19 mouse cellular contexts compared by ENCODE assay signal in the genomic region with DNA sequence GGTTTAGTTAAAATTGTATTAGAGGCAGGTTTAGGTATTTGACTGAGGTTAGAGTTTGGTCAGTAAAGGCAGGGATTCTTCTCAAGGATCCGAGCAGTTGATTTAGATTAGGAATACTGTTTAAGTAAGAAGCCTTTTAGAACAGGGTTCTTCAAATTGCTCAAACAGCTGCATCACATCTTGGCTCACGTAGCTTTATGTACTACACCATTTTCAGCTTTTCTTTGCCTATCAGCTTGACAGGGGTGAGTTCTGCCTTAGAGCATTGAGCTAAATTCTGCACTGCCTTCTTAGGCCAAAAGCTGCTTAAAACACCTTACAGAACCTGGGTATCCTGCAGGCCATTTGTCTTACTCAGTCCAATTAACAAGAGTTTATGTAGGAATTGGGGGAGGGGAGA.
A peak's percentile ranks its signal among the peaks of the same experiment; 100 is the strongest.
DNase-seq lines count a peak whose midpoint lies in the region; ATAC-seq and TF ChIP-seq lines count a peak whose summit lies in the region.
"Had no signal": no experiment of that assay in that cellular context is flagged by ENCODE, and none has a peak within 500 bp of the region (broad histone marks: within the 10 kb centered on the region; RNA-seq: fewer than 3 reads in every experiment).

No protein-coding gene starts in this region.

- no peak for TF ChIP-seq CTCF in heart, adult 2 months (IDR thresholded peaks at IDR 0.05)
- no peak for TF ChIP-seq CTCF in intestine, postnatal 0 days (IDR thresholded peaks at IDR 0.05; ENCODE audit: low read depth)
- no peak for TF ChIP-seq CTCF in stomach, postnatal 0 days (IDR thresholded peaks at IDR 0.05; ENCODE audit: low read depth)

- H3K27ac ChIP-seq in heart, adult 2 months, result peak overlapping the region; percentile 96
- 0 out of 2 replicates have a peak overlapping the region, but pooled peaks have one; percentile 14 for H3K27ac ChIP-seq in intestine, embryonic 16.5 days (ENCODE audit: low read length)
- no peak overlapping the region for H3K27ac ChIP-seq in intestine, postnatal 0 days (ENCODE audit: low read depth, low read length)
- peak overlapping the region; percentile 91 for H3K27ac ChIP-seq in stomach, embryonic 14.5 days (ENCODE audit: low read length)
- H3K27ac ChIP-seq in stomach, postnatal 0 days (replicated peaks), result no peak overlapping the region
- H3K27ac ChIP-seq in hindbrain, embryonic 11.5 days (ENCODE audit: low read depth, low read length), result no peak overlapping the region
- H3K27ac ChIP-seq: hindbrain, postnatal 0 days; limb, embryonic 12.5 days had no signal

- no peaks in the 10 kb centered on the region for H3K9me3 ChIP-seq in intestine, embryonic 16.5 days (ENCODE audit: control insufficient read depth, low read length)
- H3K9me3 ChIP-seq in intestine, postnatal 0 days (ENCODE audit: control insufficient read depth), result no peaks in the 10 kb centered on the region
- no peaks in the 10 kb centered on the region for H3K9me3 ChIP-seq in stomach, embryonic 14.5 days (ENCODE audit: control insufficient read depth, low read depth, low read length)
- no peaks in the 10 kb centered on the region for H3K9me3 ChIP-seq in stomach, postnatal 0 days (ENCODE audit: control insufficient read depth, low read length)
- H3K9me3 ChIP-seq in hindbrain, embryonic 11.5 days (ENCODE audit: control insufficient read depth, low read length), result no peaks in the 10 kb centered on the region
- H3K9me3 ChIP-seq: limb, embryonic 12.5 days had no signal

- H3K4me2 ChIP-seq in intestine, embryonic 16.5 days (ENCODE audit: low read depth, low read length), result no peak overlapping the region
- no peak overlapping the region for H3K4me2 ChIP-seq in intestine, postnatal 0 days (replicated peaks; ENCODE audit: low read depth)
- no peak overlapping the region for H3K4me2 ChIP-seq in stomach, embryonic 14.5 days (replicated peaks; ENCODE audit: low read depth, low read length)
- H3K4me2 ChIP-seq in stomach, postnatal 0 days (replicated peaks; ENCODE audit: low read depth), result no peak overlapping the region
- no peak overlapping the region for H3K4me2 ChIP-seq in hindbrain, embryonic 11.5 days (replicated peaks; ENCODE audit: low read depth, low read length)
- H3K4me2 ChIP-seq: limb, embryonic 12.5 days had no signal

- peaks cover 27% of the 10 kb centered on the region for H3K4me1 ChIP-seq in heart, adult 2 months (ENCODE audit: control insufficient read depth, insufficient read depth, low read length)
- H3K4me1 ChIP-seq in intestine, embryonic 16.5 days (ENCODE audit: control insufficient read depth, insufficient read depth, low read length), result peaks cover 25% of the 10 kb centered on the region
- no peaks in the 10 kb centered on the region for H3K4me1 ChIP-seq in intestine, postnatal 0 days (replicated peaks; ENCODE audit: control insufficient read depth, insufficient read depth, low read length)
- H3K4me1 ChIP-seq in stomach, embryonic 14.5 days (ENCODE audit: control insufficient read depth, insufficient read depth, low read length), result peaks cover 44% of the 10 kb centered on the region; the same call in 1 of the 2 replicates
- peaks cover 13% of the 10 kb centered on the region for H3K4me1 ChIP-seq in stomach, postnatal 0 days (replicated peaks; ENCODE audit: control insufficient read depth, insufficient read depth)
- H3K4me1 ChIP-seq in hindbrain, embryonic 11.5 days (replicated peaks; ENCODE audit: control insufficient read depth, insufficient read depth, low read length), result no peaks in the 10 kb centered on the region

- TF ChIP-seq POLR2A in heart, adult 2 months (IDR thresholded peaks at IDR 0.05; ENCODE audit: insufficient read depth, low read depth, low read length), result no peak

- H3K9ac ChIP-seq in heart, adult 2 months (ENCODE audit: low read depth, low read length), result no peak overlapping the region
- no peak overlapping the region for H3K9ac ChIP-seq in intestine, embryonic 16.5 days (ENCODE audit: low read depth, low read length)
- H3K9ac ChIP-seq in intestine, postnatal 0 days (ENCODE audit: low read depth, low read length), result no peak overlapping the region
- no peak overlapping the region for H3K9ac ChIP-seq in stomach, embryonic 14.5 days (replicated peaks; ENCODE audit: low read depth, low read length)
- no peak overlapping the region for H3K9ac ChIP-seq in stomach, postnatal 0 days (ENCODE audit: low read length)
- no peak overlapping the region for H3K9ac ChIP-seq in hindbrain, embryonic 11.5 days (ENCODE audit: low read depth, low read length)
- H3K9ac ChIP-seq: limb, embryonic 12.5 days had no signal

- H3K79me2 ChIP-seq in heart, adult 2 months (replicated peaks; ENCODE audit: control insufficient read depth, insufficient read depth, low read length), result no peaks in the 10 kb centered on the region

- no peak for ATAC-seq in intestine, embryonic 16.5 days
- ATAC-seq in intestine, postnatal 0 days, result no peak
- no peak for ATAC-seq in stomach, embryonic 14.5 days (ENCODE audit: insufficient number of reproducible peaks, insufficient read depth, low FRiP score, low read depth)
- ATAC-seq in stomach, postnatal 0 days (ENCODE audit: low FRiP score, low TSS enrichment), result no peak
- ATAC-seq in hindbrain, embryonic 11.5 days (ENCODE audit: low FRiP score), result no peak
- ATAC-seq: forebrain, embryonic 16.5 days; hindbrain, postnatal 0 days; midbrain, embryonic 16.5 days had no signal

- intact Hi-C loops in heart, adult 2 months (cut with DNase I), result no loop called here
- intact Hi-C loops in heart, postnatal 14 days (cut with DNase I), result loop anchor here (2.0 kb wide), 1 partner anchor 13 kb away; no protein-coding TSS in a partner anchor

- H3K36me3 ChIP-seq in heart, adult 2 months (ENCODE audit: control insufficient read depth, insufficient read depth, low read length), result peaks cover 32% of the 10 kb centered on the region
- no peaks in the 10 kb centered on the region for H3K36me3 ChIP-seq in intestine, embryonic 16.5 days (ENCODE audit: control insufficient read depth, insufficient read depth, low read length)
- H3K36me3 ChIP-seq in intestine, postnatal 0 days (ENCODE audit: control insufficient read depth, insufficient read depth), result no peaks in the 10 kb centered on the region
- no peaks in the 10 kb centered on the region for H3K36me3 ChIP-seq in stomach, embryonic 14.5 days (ENCODE audit: control insufficient read depth, insufficient read depth, low read length)
- no peaks in the 10 kb centered on the region for H3K36me3 ChIP-seq in stomach, postnatal 0 days (ENCODE audit: control insufficient read depth, insufficient read depth, low read length)
- no peaks in the 10 kb centered on the region for H3K36me3 ChIP-seq in hindbrain, embryonic 11.5 days (ENCODE audit: control insufficient read depth, insufficient read depth, low read length)
- H3K36me3 ChIP-seq: limb, embryonic 12.5 days had no signal

- 74% methylated on average over 2 of the region's 2 CpGs for WGBS in heart, adult 2 months
- WGBS in intestine, embryonic 16.5 days, result 50% methylated on average over 2 of the region's 2 CpGs
- whole genome bisulfite sequencing in intestine, postnatal 0 days, result 68% methylated on average over 2 of the region's 2 CpGs
- 39% methylated on average over 2 of the region's 2 CpGs for WGBS in stomach, embryonic 14.5 days
- WGBS in stomach, postnatal 0 days, result 55% methylated on average over 2 of the region's 2 CpGs
- WGBS in hindbrain, embryonic 11.5 days, result 95% methylated on average over 2 of the region's 2 CpGs

- no peak for DNase-seq in heart, adult 2 months
- no peak for DNase-seq in heart, postnatal 14 days
- DNase-seq in stomach, postnatal 0 days (ENCODE audit: low spot score), result no peak
- DNase-seq in cerebellum, adult 8-10 months, result no peak
- DNase-seq in hindbrain, embryonic 11.5 days (ENCODE audit: low spot score), result no peak
- DNase-seq: adrenal gland, postnatal 25 days; cerebellum, adult 11 months; cerebellum, postnatal 14 days; right cerebral cortex, postnatal 14 days; spleen, adult 18-20 months; thymus, postnatal 14 days had no signal

- H3K27me3 ChIP-seq in heart, adult 2 months (ENCODE audit: control insufficient read depth, insufficient read depth, low read length), result no peaks in the 10 kb centered on the region
- no peaks in the 10 kb centered on the region for H3K27me3 ChIP-seq in intestine, embryonic 16.5 days (replicated peaks; ENCODE audit: control insufficient read depth, insufficient read depth, low read length)
- no peaks in the 10 kb centered on the region for H3K27me3 ChIP-seq in intestine, postnatal 0 days (replicated peaks; ENCODE audit: control insufficient read depth, insufficient read depth, low read length)
- no peaks in the 10 kb centered on the region for H3K27me3 ChIP-seq in stomach, embryonic 14.5 days (ENCODE audit: control insufficient read depth, insufficient read depth, low read length)
- no peaks in the 10 kb centered on the region for H3K27me3 ChIP-seq in stomach, postnatal 0 days (ENCODE audit: control insufficient read depth, insufficient read depth, low read length)
- no peaks in the 10 kb centered on the region for H3K27me3 ChIP-seq in hindbrain, embryonic 11.5 days (ENCODE audit: control insufficient read depth, insufficient read depth, low read length)
- H3K27me3 ChIP-seq: CH12.LX; limb, embryonic 12.5 days had no signal

- H3K4me3 ChIP-seq in heart, adult 2 months, result no peak overlapping the region
- no peak overlapping the region for H3K4me3 ChIP-seq in intestine, embryonic 16.5 days (ENCODE audit: low read length)
- H3K4me3 ChIP-seq in intestine, postnatal 0 days (ENCODE audit: low read depth, low read length), result no peak overlapping the region
- no peak overlapping the region for H3K4me3 ChIP-seq in stomach, embryonic 14.5 days (ENCODE audit: low read depth, low read length)
- H3K4me3 ChIP-seq in stomach, postnatal 0 days (ENCODE audit: low read depth, low read length), result no peak overlapping the region
- no peak overlapping the region for H3K4me3 ChIP-seq in hindbrain, embryonic 11.5 days (ENCODE audit: low read depth, low read length)
- H3K4me3 ChIP-seq: limb, embryonic 12.5 days had no signal

- TF ChIP-seq EP300 in heart, adult 2 months (IDR thresholded peaks at IDR 0.05; ENCODE audit: insufficient read depth, low read depth, low read length), result no peak
- TF ChIP-seq EP300 in stomach, postnatal 0 days (optimal IDR thresholded peaks at IDR 0.05), result no peak

Comparison
In these comparisons a context has a peak if more than half of its experiments do, and no peak if none do; other contexts are left out.
1. H3K27ac ChIP-seq: peak in heart, adult 2 months (single experiment), intestine, embryonic 16.5 days (single experiment) and stomach, embryonic 14.5 days (single experiment); none in intestine, postnatal 0 days (single experiment), stomach, postnatal 0 days (single experiment) and hindbrain, embryonic 11.5 days (single experiment).